Mouse (Mus musculus) spleen, adult 2 months (tissue): ENCODE measurements at regions not wholly inside any gene's neighbourhood (a gene's known extent, or its start where the extent isn't known, plus 50 kb on each side); places are given as distances from the start of the nearest gene placed in this dataset.

ENCODE experiments used
- DNase-seq, 2 experiments: peaks; one replicate each; pipeline versions ENCODE4 v3.0.0 to v3.0.0-alpha.2; 2012 to 2021; ENCODE audit warnings: low spot score in 2 of 2, low read depth in 1 of 2
- H3K27ac ChIP-seq: fragments of 200-500 bp; 2 replicates; pipeline ENCODE4 v1.5.1; 2012; ENCODE audit warnings: low read length, inconsistent platforms; ENCODE audit not compliant: insufficient read depth
- H3K27me3 ChIP-seq: fragments of 200-500 bp; 2 replicates; pipeline ENCODE4 v1.6.1; 2012; ENCODE audit warnings: mild to moderate bottlenecking, moderate library complexity, low read length, inconsistent platforms; ENCODE audit not compliant: control insufficient read depth, insufficient read depth
- H3K36me3 ChIP-seq: fragments of 200-500 bp; 2 replicates; pipeline ENCODE4 v1.6.1; 2012; ENCODE audit warnings: mild to moderate bottlenecking, low read length, inconsistent platforms; ENCODE audit not compliant: control insufficient read depth, insufficient read depth
- H3K4me1 ChIP-seq: fragments of 200-500 bp; 2 replicates; pipeline ENCODE4 v1.6.1; 2011; ENCODE audit warnings: inconsistent platforms; ENCODE audit not compliant: control insufficient read depth, insufficient read depth, insufficient read length
- H3K4me3 ChIP-seq: fragments of 200-500 bp; 2 replicates; pipeline ENCODE4 v1.5.1; 2011; ENCODE audit warnings: mild to moderate bottlenecking, inconsistent platforms; ENCODE audit not compliant: insufficient read depth, insufficient read length; ENCODE audit errors: extremely low read depth
- CTCF ChIP-seq: fragments of 200-500 bp; IDR thresholded peaks from 2 replicates; pipeline ENCODE4 v1.5.1; 2011; ENCODE audit warnings: mild to moderate bottlenecking, inconsistent platforms; ENCODE audit not compliant: insufficient read depth, insufficient read length, insufficient replicate concordance; ENCODE audit errors: extremely low read depth
- POLR2A ChIP-seq: fragments of 200-500 bp; IDR thresholded peaks from 2 replicates; pipeline ENCODE4 v1.6.1; 2011; ENCODE audit warnings: low read depth, low read length, inconsistent platforms
- WGBS: fragments of 180-500 bp; shearing (Covaris S2); methylation state at CpG from one replicate; pipeline ENCODE4 v1.1.7; 2018; 5-methylcytosine and 5-hydroxymethylcytosine counted together

- Histone ChIP-seq H3K4me3 (no peak overlapping the region), H3K27ac (no peak overlapping the region), H3K4me1 (no peaks in the 10 kb centered on the region), H3K36me3 (no peaks in the 10 kb centered on the region), H3K27me3 (no peaks in the 10 kb centered on the region)
- TF ChIP-seq POLR2A, result no peak
- no peak for DNase-seq
- WGBS, result 78% methylated on average over 5 of the region's 5 CpGs
These were observed 418.0 kb downstream of the Htr1b start for GRCm38 (mm10) chr9:81215601-81216141.

DNA sequence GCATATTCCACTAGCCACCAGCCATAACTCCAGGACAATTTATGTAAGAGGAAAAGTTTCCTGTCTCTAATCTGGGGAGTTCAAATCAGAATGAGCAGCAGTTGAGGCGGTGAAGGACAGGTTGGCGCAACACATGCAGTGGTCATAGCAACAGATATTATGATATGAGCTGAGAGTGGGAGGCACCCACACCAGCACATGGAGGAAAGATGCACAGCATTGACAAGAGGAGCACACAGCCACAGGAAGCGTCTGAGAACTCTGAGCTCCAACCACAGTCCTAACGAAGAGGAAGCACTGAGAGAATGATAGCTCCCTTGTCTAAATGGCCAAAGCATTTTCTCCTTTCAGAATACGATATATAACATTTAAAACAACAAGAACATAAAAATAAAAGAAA lies 418.9 kb downstream of the Htr1b start:
- no peak for DNase-seq
- WGBS, result 16% methylated on average over 5 of the region's 5 CpGs
- no peaks in the 10 kb centered on the region for H3K4me1 ChIP-seq

DNA sequence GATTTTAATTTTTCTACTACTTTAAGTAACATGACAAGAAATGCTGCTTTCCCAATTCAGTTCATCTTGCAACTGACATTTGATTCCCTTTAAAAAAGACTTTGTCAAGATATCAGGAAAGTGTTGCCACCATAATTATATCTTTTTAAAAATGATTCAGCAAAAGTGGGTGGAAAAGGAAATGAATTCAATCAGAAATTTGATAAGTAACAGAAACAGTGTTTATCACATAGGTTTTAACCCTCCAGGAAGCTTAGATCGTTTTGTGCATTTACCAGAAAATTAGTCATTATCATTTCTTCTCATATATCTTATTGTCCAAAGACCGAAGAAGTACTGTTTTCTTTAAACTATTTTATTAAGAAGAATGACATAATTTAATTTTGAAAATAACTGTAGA lies 441.0 kb downstream of the Htr1b start:
- H3K4me3 ChIP-seq, result no peak overlapping the region
- H3K27me3 ChIP-seq, result no peaks in the 10 kb centered on the region
- no peaks in the 10 kb centered on the region for H3K4me1 ChIP-seq
- TF ChIP-seq POLR2A, result no peak
- TF ChIP-seq CTCF, result no peak
- no peak for DNase-seq
- 80% methylated on average over 2 of the region's 2 CpGs for WGBS
- no peaks in the 10 kb centered on the region for H3K36me3 ChIP-seq
- H3K27ac ChIP-seq, result no peak overlapping the region

More for the DNA sequence above, 418.9 kb downstream of the Htr1b start:
- Histone ChIP-seq H3K36me3 (no peaks in the 10 kb centered on the region), H3K27ac (no peak overlapping the region), H3K27me3 (no peaks in the 10 kb centered on the region), H3K4me3 (no peak overlapping the region)
- TF ChIP-seq CTCF, result no peak
- no peak for TF ChIP-seq POLR2A
